Mouse (Mus musculus): ENCODE measurements at regions not wholly inside any gene's neighbourhood (a gene's known extent, or its start where the extent isn't known, plus 50 kb on each side); places are given as distances from the start of the nearest gene placed in this dataset.

- in situ Hi-C loops (cut with MboI, MseI), result no loop called here
Observed at GRCm38 (mm10) chr11:32136066-32136465, 64.0 kb downstream of the Il9r start.

- in situ Hi-C loops (cut with MboI, MseI), result no loop called here
Observed at GRCm38 (mm10) chr11:32133996-32134395, 66.1 kb downstream of the Il9r start.

GRCm38 (mm10) chr11:32132008-32132615 is 68.0 kb downstream of the Il9r start:
- in situ Hi-C loops (cut with MboI, MseI), result no loop called here

- in situ Hi-C loops (cut with MboI, MseI), result no loop called here
Observed at GRCm38 (mm10) chr11:32128551-32128950, 71.5 kb downstream of the Il9r start.

GRCm38 (mm10) chr11:32128018-32128417 is 72.1 kb downstream of the Il9r start:
- in situ Hi-C loops (cut with MboI, MseI), result no loop called here

- in situ Hi-C loops (cut with MboI, MseI), result no loop called here
Observed at GRCm38 (mm10) chr11:32127401-32127817, 72.7 kb downstream of the Il9r start.

GRCm38 (mm10) chr11:32126786-32127185 is 73.3 kb downstream of the Il9r start:
- in situ Hi-C loops (cut with MboI, MseI), result no loop called here

- in situ Hi-C loops (cut with MboI, MseI), result no loop called here
Observed at GRCm38 (mm10) chr11:32126311-32126698, 73.8 kb downstream of the Il9r start.

GRCm38 (mm10) chr11:32125586-32126310 is 74.3 kb downstream of the Il9r start:
- in situ Hi-C loops (cut with MboI, MseI), result no loop called here

GRCm38 (mm10) chr11:32120596-32120995 is 79.5 kb downstream of the Il9r start:
- in situ Hi-C loops (cut with MboI, MseI), result no loop called here

GRCm38 (mm10) chr11:32118844-32119629 is 81.0 kb downstream of the Il9r start:
- in situ Hi-C loops (cut with MboI, MseI), result no loop called here

GRCm38 (mm10) chr11:32117930-32118329 is 82.1 kb downstream of the Il9r start:
- in situ Hi-C loops (cut with MboI, MseI), result no loop called here

GRCm38 (mm10) chr11:32113118-32113826 is 86.8 kb downstream of the Il9r start:
- in situ Hi-C loops (cut with MboI, MseI), result no loop called here

GRCm38 (mm10) chr11:32112521-32112920 is 87.6 kb downstream of the Il9r start:
- in situ Hi-C loops (cut with MboI, MseI), result no loop called here

- in situ Hi-C loops (cut with MboI, MseI), result no loop called here
Observed at GRCm38 (mm10) chr11:32111841-32112240, 88.2 kb downstream of the Il9r start.

- in situ Hi-C loops (cut with MboI, MseI), result loop anchor here (5.0 to 10.0 kb wide), 3 partner anchors 52 to 365 kb away; partner anchors contain the start of gene Nsg2
Observed at GRCm38 (mm10) chr11:32109911-32110310, 90.2 kb downstream of the Il9r start.
